Mouse (Mus musculus): ENCODE results near the gene Fgfr2.

- TF ChIP-seq MAX (IDR thresholded peaks at IDR 0.05; ENCODE audit: low read depth) (no peak), TCF12 (IDR thresholded peaks at IDR 0.05; ENCODE audit: insufficient read depth, poor library complexity, severe bottlenecking) (no peak), POLR2A (IDR thresholded peaks at IDR 0.05; ENCODE audit: insufficient read length, low read depth) (no peak), USF1 (IDR thresholded peaks at IDR 0.05; ENCODE audit: low read depth) (no peak), MYOD1 (IDR thresholded peaks at IDR 0.05; ENCODE audit: control insufficient read depth in 1 of 3, insufficient read length in 2 of 3, low read depth in 2 of 3) (peak in 1 of 3 experiments; percentile 33), E2F4 (IDR thresholded peaks at IDR 0.05; ENCODE audit: insufficient read depth) (no peak), CEBPB (IDR thresholded peaks at IDR 0.05; ENCODE audit: insufficient read depth, poor library complexity, severe bottlenecking) (no peak), POLR2AphosphoS2 (IDR thresholded peaks at IDR 0.05; ENCODE audit: insufficient read length, low read depth) (no peak), REST (IDR thresholded peaks at IDR 0.05; ENCODE audit: insufficient read depth, insufficient read length) (no peak), MYOG (IDR thresholded peaks at IDR 0.05; ENCODE audit: control insufficient read depth in 1 of 3, insufficient read depth in 1 of 3, insufficient read length in 2 of 3, low read depth in 2 of 3) (peak in 1 of 3 experiments; percentile 35), TCF3 (IDR thresholded peaks at IDR 0.05; ENCODE audit: insufficient read length, low read depth) (no peak), SRF (IDR thresholded peaks at IDR 0.05; ENCODE audit: control insufficient read depth, insufficient read length, low read depth) (no peak)
Measured at GRCm38 (mm10) chr7:132773011-132773705, 350.0 kb downstream of the Fgfr2 start.
